Mouse (Mus musculus) left cerebral cortex, adult 11 months (tissue): ENCODE measurements around the gene Hcar1.

ENCODE experiments used
- DNase-seq: peaks from one replicate; pipeline ENCODE4 v3.0.0; 2022; ENCODE audit warnings: low spot score

Gene Hcar1

DNA sequence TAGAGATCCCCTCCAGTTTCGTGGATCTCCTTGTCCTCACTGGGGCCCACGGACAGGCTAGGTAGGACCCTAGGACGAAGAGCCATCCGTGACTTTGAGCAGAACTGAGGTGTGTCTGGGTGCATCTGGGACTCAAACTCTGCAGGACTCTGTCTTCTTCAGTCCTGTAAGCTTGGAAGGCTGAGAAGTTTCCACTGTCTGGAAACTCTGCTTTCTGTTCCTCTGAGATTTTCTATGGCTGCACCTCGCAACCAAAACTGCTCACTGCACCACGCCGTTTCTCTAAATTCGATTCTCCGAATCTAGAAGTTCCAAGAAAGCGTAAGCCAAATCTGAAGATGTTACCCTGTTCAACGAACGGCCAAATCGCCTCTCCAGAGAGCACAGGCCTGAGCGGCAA lies 15.9 kb downstream of the Hcar1 start:
- DNase-seq = no peak

DNA sequence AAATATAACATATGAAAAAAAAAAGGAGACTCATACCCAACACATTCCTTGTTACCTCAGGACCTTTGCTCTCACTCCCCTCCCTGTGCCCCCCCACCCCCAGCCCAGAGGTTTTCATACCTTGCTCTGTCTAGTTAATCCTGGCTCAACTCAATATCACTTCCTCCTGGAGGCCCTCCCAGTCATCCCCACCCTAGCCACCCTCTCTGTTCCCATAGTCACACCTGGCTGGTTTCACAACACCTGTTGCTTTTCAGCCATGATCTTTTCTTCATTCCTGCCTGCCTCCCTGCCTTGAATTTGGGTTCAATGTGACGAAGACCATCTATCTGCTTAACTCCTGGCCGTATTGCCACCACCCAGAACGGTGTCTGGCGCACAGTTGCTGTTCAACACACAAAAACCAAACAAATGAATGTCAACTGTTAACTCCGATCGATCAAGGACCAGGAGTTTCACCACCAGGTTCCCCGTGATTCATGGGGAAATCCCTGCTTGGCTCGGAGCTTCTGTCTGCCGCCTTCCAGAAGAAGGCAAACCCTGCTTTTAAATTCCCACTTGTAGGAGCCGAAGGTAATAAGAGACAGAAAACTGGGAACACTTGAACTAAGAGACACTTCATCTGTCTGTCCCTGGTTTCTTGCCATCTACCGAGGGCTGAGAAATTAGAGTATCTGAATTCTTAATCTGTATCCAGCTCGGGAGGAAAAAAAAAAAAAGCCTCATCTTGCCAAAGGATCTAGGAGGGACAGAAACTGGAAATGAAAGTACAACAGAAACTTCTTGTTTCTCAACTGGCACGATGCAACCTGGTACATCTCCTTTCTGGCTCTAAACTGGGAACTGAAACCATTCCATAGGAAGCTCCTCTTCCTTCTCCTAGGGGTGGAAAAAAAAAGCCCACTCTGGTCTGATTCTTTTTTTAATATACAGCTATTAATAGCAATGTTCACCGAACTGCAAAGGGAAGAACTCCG lies 17.2 kb downstream of the Hcar1 start:
- no peak for DNase-seq

- DNase-seq = no peak
Measured at GRCm38 (mm10) chr5:123858798-123859197, 21.0 kb downstream of the Hcar1 start.

DNA sequence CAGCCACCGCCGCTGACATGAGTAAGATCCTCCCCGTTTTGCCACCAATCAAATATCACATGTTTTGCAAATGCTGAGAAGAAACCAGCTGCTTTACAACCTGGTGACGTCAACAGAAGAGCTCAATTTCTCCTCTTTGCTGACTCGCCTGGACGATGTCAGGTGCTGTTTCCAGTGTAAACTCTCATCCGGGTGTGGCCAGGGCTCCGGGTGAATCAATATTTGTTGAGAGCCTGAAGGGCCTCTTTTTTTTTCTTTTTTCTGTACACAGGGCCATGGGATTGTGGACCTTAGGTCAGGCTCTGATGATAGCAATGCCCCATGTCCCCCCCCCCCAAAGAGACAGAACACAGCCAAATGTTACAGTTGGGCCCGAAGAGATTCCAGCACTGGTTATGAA lies 25.3 kb downstream of the Hcar1 start:
- no peak for DNase-seq

GRCm38 (mm10) chr5:123853877-123854504 lies 25.8 kb downstream of the Hcar1 start:
- DNase-seq = no peak

DNA sequence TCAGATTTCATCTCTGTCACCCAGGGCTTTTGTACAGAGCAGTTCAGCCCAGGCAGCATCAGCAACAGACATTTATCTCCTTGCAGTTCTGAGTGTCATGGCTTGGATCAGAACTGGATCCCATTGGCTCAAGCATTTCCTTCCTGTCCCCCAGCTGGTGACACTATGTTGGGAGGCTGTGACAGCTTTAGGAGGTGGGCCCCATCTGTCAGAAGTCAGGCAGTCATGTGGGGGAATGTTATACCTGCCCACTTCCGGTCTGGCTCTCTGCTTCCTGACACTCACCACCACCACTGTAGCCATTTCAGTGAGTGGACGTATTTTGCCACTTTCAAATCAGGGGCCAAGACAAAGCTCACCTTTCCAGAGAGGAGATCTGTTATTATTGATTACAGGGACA lies 28.4 kb downstream of the Hcar1 start:
- no peak for DNase-seq

GRCm38 (mm10) chr5:123844316-123844715 lies 35.5 kb downstream of the Hcar1 start:
- no peak for DNase-seq

DNA sequence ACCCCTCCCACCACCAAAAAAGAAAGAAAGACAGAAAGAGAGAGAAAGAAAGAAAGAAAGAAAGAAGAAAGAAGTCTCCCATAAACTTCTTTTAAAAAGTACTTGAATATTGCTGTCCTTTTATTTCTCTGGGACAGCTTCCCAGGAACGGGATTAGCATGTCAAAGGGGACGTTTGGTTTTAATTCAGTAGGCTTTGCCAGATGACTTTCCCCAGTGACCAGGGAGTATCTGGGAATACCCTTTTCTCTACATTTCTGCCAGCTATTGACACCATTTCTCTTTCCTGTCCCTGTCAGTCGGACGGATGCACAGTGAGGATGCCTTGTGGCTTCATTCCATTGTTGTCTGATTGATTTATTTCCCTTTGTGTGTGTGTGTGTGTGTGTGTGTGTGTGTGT lies 36.0 kb downstream of the Hcar1 start:
- no peak for DNase-seq

GRCm38 (mm10) chr5:123842935-123843282 lies 36.9 kb downstream of the Hcar1 start:
- no peak for DNase-seq

DNA sequence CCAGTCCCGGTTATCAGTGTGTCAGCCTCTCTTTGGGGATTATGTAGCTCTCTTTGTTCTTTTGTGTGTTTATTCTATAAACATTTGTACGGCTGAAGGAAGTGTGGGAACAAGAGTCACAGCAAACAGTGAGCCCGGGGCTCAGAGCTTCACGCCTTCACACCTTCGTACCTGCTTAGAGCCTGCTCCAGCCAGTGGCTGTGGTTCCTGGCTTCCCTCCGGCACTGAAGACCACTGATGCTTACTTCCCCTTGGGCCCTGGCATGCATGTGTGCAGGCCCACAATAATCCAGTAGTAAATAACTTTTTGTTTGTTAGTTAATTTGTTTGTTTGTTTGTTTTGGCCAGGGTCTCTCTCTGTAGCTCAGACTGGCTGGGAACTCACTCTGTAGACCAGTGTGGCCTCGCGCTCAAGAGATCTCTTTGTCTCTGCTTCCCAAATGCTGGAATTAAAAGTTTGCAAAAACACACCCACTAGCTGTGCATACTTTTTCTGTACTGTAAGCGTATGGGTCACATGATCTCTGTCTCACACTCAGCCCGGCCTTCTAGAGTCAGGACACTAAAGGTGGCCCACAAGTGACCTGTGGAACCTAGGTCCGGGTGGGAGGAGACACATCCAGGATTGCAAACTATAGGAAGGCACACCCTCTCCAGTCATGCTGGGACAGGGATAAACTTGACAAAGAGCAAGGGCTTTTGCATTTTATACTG lies 37.4 kb downstream of the Hcar1 start:
- DNase-seq = no peak

DNA sequence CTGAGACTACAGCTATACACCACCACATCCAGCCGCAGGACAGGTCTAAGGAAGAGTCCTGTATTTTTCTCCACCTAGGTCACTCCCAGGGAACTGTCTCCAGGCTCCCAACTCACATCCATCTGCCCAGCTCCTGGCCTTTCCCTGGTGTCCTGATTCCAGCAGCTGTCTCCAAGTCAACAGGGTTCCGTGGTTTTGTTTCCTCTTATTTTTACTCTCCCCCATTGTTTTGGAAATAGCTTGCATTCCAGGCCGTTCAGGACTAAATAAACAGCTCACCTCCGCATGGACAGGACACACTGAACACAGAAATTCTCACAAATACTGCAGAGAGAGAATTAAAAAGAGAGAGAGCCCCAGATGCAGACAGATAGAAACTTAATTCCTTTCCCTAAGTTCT lies 42.4 kb downstream of the Hcar1 start:
- no peak for DNase-seq

DNA sequence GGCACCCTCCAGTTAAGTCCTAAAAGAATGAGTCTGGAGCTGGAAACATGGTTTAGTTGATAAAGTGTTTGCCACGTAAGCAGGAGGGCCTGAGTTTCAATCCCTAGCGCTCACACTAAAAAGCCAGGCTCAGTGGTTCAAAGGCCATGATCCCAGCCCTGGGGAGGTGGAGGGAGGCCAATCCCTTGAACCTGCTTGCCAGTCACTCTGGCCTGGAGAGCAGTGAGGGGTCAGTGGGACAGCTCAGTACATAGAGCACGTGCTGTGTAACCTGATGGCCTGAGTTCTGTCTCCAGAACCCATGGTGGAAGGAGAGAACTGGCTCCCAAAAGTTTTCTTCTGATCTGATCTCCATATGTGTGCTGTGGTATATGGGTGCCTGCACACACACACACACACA lies 45.0 kb downstream of the Hcar1 start:
- no peak for DNase-seq

GRCm38 (mm10) chr5:123832309-123832708 lies 47.5 kb downstream of the Hcar1 start:
- DNase-seq = no peak

DNA sequence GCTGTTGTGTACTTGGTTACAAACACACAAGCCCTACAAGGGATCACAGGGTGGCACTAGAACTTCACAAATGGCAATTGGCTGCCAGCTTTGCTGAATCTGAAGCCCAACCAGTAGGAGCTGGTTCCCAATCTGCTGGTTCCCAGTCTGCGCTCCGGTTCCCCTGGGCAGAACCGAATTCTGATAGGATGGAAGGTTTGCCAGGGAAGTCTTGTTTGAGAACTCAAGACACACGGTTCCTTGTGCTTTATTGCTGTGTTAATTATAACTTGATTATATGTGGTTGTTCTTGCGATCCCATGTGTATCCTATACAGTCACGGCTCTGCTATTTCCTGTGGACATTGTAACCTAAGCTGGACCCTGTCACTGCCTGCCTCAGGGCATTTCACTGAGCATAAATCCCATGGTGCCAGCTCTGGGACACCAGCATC lies 52.1 kb downstream of the Hcar1 start:
- DNase-seq = no peak
